In the genomic region with DNA sequence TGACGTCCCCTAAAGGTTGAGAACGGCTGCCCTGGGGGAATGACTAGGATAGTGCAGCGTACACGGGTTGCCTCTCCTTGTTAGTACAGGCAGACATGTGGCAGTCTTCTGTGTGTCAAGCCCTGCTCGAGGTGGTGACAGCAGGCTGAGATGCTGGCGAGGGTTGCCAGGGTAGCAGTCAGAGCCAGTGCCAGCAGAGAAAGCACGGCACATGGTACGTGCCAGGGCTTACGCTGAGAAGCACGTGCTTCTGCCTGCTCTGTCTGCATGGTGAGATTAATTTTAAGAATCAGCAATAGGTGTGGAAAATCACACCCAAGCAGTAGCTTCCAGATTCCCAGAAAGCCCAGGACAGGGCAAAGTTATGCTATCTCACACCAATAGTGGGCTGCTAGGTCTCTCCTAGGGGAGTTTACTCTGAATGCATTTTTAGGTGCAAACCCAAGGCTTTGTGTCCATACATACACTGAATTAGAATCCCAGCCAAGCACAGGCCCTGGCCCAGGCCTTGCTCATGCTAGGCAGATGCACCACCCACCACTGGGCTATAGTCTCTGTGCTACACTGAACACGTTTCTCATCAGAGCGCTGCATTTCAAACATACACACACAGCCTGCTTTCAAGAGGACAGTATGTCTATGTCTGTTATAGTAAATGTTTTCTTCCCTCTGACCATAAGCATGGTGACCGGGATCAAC, we compare ENCODE assay signal across 11 mouse cellular contexts. TPM values are rescaled to one million over a fixed set of nuclear protein-coding genes. Genes with fewer than 3 reads are reported as not detected.
DNase-seq lines count a peak whose midpoint lies in the region; ATAC-seq and TF ChIP-seq lines count a peak whose summit lies in the region.
"Had no signal": no experiment of that assay in that cellular context is flagged by ENCODE, and none has a peak within 500 bp of the region (broad histone marks: within the 10 kb centered on the region; RNA-seq: fewer than 3 reads in every experiment).

No protein-coding gene starts in this region.

- H3K4me2 ChIP-seq in kidney, postnatal 0 days (ENCODE audit: low read length): no peak overlapping the region
- H3K4me2 ChIP-seq in neural tube, embryonic 15.5 days: no peak overlapping the region
- H3K4me2 ChIP-seq: midbrain, embryonic 12.5 days had no signal

- 0 out of 2 replicates have a peak, but pooled peaks have one; percentile 13 for ATAC-seq in kidney, postnatal 0 days (replicated peaks; ENCODE audit: low FRiP score, low read depth)
- no peak for ATAC-seq in neural tube, embryonic 15.5 days (ENCODE audit: low FRiP score)

- no peak overlapping the region for H3K4me3 ChIP-seq in kidney, postnatal 0 days (replicated peaks; ENCODE audit: low read depth, low read length)
- H3K4me3 ChIP-seq in neural tube, embryonic 15.5 days (replicated peaks): no peak overlapping the region
- H3K4me3 ChIP-seq: midbrain, embryonic 12.5 days had no signal

- no peaks in the 10 kb centered on the region for H3K9me3 ChIP-seq in kidney, postnatal 0 days (replicated peaks; ENCODE audit: low read length)
- H3K9me3 ChIP-seq in neural tube, embryonic 15.5 days (replicated peaks): no peaks in the 10 kb centered on the region
- H3K9me3 ChIP-seq: midbrain, embryonic 12.5 days had no signal

- H3K27me3 ChIP-seq in kidney, postnatal 0 days (ENCODE audit: insufficient read depth, low read length): no peaks in the 10 kb centered on the region
- no peaks in the 10 kb centered on the region for H3K27me3 ChIP-seq in neural tube, embryonic 15.5 days (replicated peaks)
- H3K27me3 ChIP-seq: midbrain, embryonic 12.5 days had no signal

- no peak overlapping the region for H3K27ac ChIP-seq in kidney, postnatal 0 days
- H3K27ac ChIP-seq in neural tube, embryonic 15.5 days (replicated peaks): no peak overlapping the region
- H3K27ac ChIP-seq: liver, embryonic 14.5 days; midbrain, embryonic 12.5 days had no signal

- TF ChIP-seq CTCF in kidney, postnatal 0 days (IDR thresholded peaks at IDR 0.05; ENCODE audit: low read depth): no peak

- no peak for DNase-seq in kidney, postnatal 0 days (ENCODE audit: low spot score)
- no peak for DNase-seq in kidney, postnatal 14 days
- peak; percentile 85 for DNase-seq in cerebellum, adult 11-12 months
- peak; percentile 66 to 71 for DNase-seq in cerebellum, postnatal 36 days
- DNase-seq in heart, postnatal 4 days: peak; percentile 82
- DNase-seq in ovary, adult 18-20 months (ENCODE audit: low spot score): no peak
- DNase-seq in c-Kit-positive CD71-positive TER-119-positive erythroid progenitor cells, embryonic 14.5 days (ENCODE audit: low spot score): no peak
- DNase-seq: kidney, postnatal 4 days had no signal

- H3K36me3 ChIP-seq in kidney, postnatal 0 days (ENCODE audit: insufficient read depth, low read length): peaks cover 57% of the 10 kb centered on the region
- H3K36me3 ChIP-seq in neural tube, embryonic 15.5 days: peaks cover 91% of the 10 kb centered on the region

- H3K4me1 ChIP-seq in kidney, postnatal 0 days (replicated peaks; ENCODE audit: insufficient read depth, low read length): no peaks in the 10 kb centered on the region
- no peaks in the 10 kb centered on the region for H3K4me1 ChIP-seq in neural tube, embryonic 15.5 days
- H3K4me1 ChIP-seq: midbrain, embryonic 12.5 days had no signal

- H3K9ac ChIP-seq in kidney, postnatal 0 days (ENCODE audit: low read depth, low read length): no peak overlapping the region
- no peak overlapping the region for H3K9ac ChIP-seq in neural tube, embryonic 15.5 days (replicated peaks)
- H3K9ac ChIP-seq: liver, embryonic 14.5 days; midbrain, embryonic 12.5 days had no signal

- WGBS in kidney, postnatal 0 days: 89% methylated on average over 13 of the region's 13 CpGs
- whole genome bisulfite sequencing in neural tube, embryonic 15.5 days: 93% methylated on average over 13 of the region's 13 CpGs

RNA-seq across cellular contexts. Expression of a gene that starts 31.3 kb away (rescaled TPM):
- 45.6 and 49.2 TPM in 2 replicates for polyA plus RNA-seq in kidney, postnatal 0 days (2015; fragmentation: Nextera tagmentation; extraction: Ambion mirVana)
- 10 to 100 TPM; 60.6 to 60.8 TPM for total RNA-seq in heart, postnatal 4 days (2021)
- polyA plus RNA-seq in neural tube, embryonic 15.5 days (2015; fragmentation: Nextera tagmentation; extraction: Ambion mirVana): 30.3 and 41.1 TPM in 2 replicates

RNA-seq across cellular contexts. Expression of a gene that starts 32.2 kb away (rescaled TPM):
- polyA plus RNA-seq in kidney, postnatal 0 days (2015; fragmentation: Nextera tagmentation; extraction: Ambion mirVana): 25.8 and 27.8 TPM in 2 replicates
- 10 to 100 TPM; 38.8 to 49.5 TPM for total RNA-seq in heart, postnatal 4 days (2021)
- 47.7 and 53.4 TPM in 2 replicates for polyA plus RNA-seq in neural tube, embryonic 15.5 days (2015; fragmentation: Nextera tagmentation; extraction: Ambion mirVana)

RNA-seq across cellular contexts. Expression of a gene that starts 35.6 kb away (rescaled TPM):
- 10.2 and 12.2 TPM in 2 replicates for polyA plus RNA-seq in kidney, postnatal 0 days (2015; fragmentation: Nextera tagmentation; extraction: Ambion mirVana)
- 1 to 10 TPM; 5.3 to 6.8 TPM for total RNA-seq in heart, postnatal 4 days (2021)
- 14.1 and 15.6 TPM in 2 replicates for polyA plus RNA-seq in neural tube, embryonic 15.5 days (2015; fragmentation: Nextera tagmentation; extraction: Ambion mirVana)

RNA-seq across cellular contexts. Expression of a gene that starts 52.4 kb away (rescaled TPM):
- polyA plus RNA-seq in kidney, postnatal 0 days (2015; fragmentation: Nextera tagmentation; extraction: Ambion mirVana): 65.0 and 70.3 TPM in 2 replicates
- 10 to 100 TPM; 24.4 to 26.8 TPM for total RNA-seq in heart, postnatal 4 days (2021)
- polyA plus RNA-seq in neural tube, embryonic 15.5 days (2015; fragmentation: Nextera tagmentation; extraction: Ambion mirVana): 39.2 and 69.0 TPM in 2 replicates

Comparison
In these comparisons a context has a peak if more than half of its experiments do, and no peak if none do; other contexts are left out.
1. DNase-seq: peak in cerebellum, adult 11-12 months (single experiment), cerebellum, postnatal 36 days (2 of 2) and heart, postnatal 4 days (single experiment); none in kidney, postnatal 0 days (single experiment), kidney, postnatal 14 days (single experiment), ovary, adult 18-20 months (single experiment) and c-Kit-positive CD71-positive TER-119-positive erythroid progenitor cells, embryonic 14.5 days (single experiment).